8 mouse cellular contexts compared by ENCODE assay signal in the genomic region with DNA sequence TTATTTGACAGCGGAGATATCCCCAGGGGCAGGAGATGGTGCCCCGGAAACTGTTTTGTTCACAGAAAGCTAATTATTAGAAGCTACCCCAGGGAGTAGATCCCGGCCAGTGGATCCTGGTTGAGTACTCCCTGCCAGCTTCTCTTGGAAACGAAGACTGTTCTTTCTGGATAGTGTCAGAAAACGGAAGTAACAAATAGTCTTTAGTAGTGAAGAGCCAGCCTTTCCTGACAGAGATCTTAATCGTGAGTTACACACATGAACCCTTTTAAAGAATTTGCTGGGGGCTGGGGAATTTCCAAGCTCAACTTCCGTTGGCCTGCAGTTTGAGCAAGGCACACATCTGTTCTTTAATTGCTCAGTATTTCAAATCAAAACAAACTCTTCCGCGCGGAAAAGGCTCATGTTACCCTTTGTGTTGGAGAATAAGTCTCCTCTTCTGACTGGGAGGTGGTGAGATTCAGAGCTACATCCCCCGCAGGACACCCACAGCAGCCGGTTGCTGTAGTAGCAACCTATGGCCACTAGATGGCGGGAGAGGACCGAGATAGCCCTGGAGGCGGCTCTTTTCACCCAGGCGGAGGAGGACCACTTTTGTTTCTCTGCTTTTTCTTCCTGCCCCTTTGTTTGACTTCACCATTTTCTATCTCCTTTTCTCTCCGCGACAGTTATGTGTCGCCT.
A peak's percentile ranks its signal among the peaks of the same experiment; 100 is the strongest.
DNase-seq lines count a peak whose midpoint lies in the region; ATAC-seq lines count a peak whose summit lies in the region.

No protein-coding gene starts in this region.

- peaks cover 46% of the 10 kb centered on the region for H3K4me1 ChIP-seq in embryonic facial prominence, embryonic 10.5 days
- H3K4me1 ChIP-seq in midbrain, embryonic 11.5 days (ENCODE audit: control insufficient read depth, insufficient read depth, low read length), result peaks cover 19% of the 10 kb centered on the region

- peak overlapping the region; percentile 79 for H3K9ac ChIP-seq in midbrain, embryonic 11.5 days (ENCODE audit: low read length)

- no peaks in the 10 kb centered on the region for H3K36me3 ChIP-seq in embryonic facial prominence, embryonic 10.5 days (replicated peaks)
- H3K36me3 ChIP-seq in midbrain, embryonic 11.5 days (ENCODE audit: control insufficient read depth, insufficient read depth, low read length), result no peaks in the 10 kb centered on the region

- H3K27me3 ChIP-seq in embryonic facial prominence, embryonic 10.5 days (replicated peaks; ENCODE audit: low read depth, poor library complexity, severe bottlenecking), result peaks cover 23% of the 10 kb centered on the region
- no peaks in the 10 kb centered on the region; the same call in 1 of the 2 replicates for H3K27me3 ChIP-seq in midbrain, embryonic 11.5 days (ENCODE audit: control insufficient read depth, insufficient read depth, low read length)

- DNase-seq in adrenal gland, postnatal 14 days, result peak; percentile 91
- DNase-seq in embryonic facial prominence, embryonic 10.5 days (ENCODE audit: low spot score), result peak; percentile 91
- peak; percentile 98 for DNase-seq in heart, adult 11 months
- DNase-seq in kidney, adult 11 months, result peak; percentile 49
- peak; percentile 83 for DNase-seq in left cerebral cortex, postnatal 4 days
- DNase-seq in midbrain, embryonic 11.5 days (ENCODE audit: low spot score, missing footprints), result peak; percentile 98
- DNase-seq in right cerebral cortex, postnatal 4 days, result peak; percentile 72
- peak; percentile 78 for DNase-seq in yolk sac, embryonic 10.5 days (ENCODE audit: low spot score)

- peak overlapping the region; percentile 59 for H3K4me3 ChIP-seq in embryonic facial prominence, embryonic 10.5 days
- peak overlapping the region; percentile 39 for H3K4me3 ChIP-seq in midbrain, embryonic 11.5 days (ENCODE audit: low read depth, low read length)

- WGBS in embryonic facial prominence, embryonic 10.5 days, result 5% methylated on average over 19 of the region's 19 CpGs
- 12% methylated on average over 19 of the region's 19 CpGs for WGBS in midbrain, embryonic 11.5 days

- H3K4me2 ChIP-seq in midbrain, embryonic 11.5 days, result peak overlapping the region; percentile 65

- peak overlapping the region; percentile 95 for H3K27ac ChIP-seq in embryonic facial prominence, embryonic 10.5 days (replicated peaks)
- peak overlapping the region; percentile 79 for H3K27ac ChIP-seq in midbrain, embryonic 11.5 days (ENCODE audit: low read depth, low read length)

- H3K9me3 ChIP-seq in embryonic facial prominence, embryonic 10.5 days, result no peaks in the 10 kb centered on the region
- H3K9me3 ChIP-seq in midbrain, embryonic 11.5 days (ENCODE audit: control insufficient read depth, low read length), result no peaks in the 10 kb centered on the region

- ATAC-seq in midbrain, embryonic 11.5 days (ENCODE audit: low FRiP score), result peak; percentile 87

- intact Hi-C loops in left cerebral cortex, postnatal 4 days (cut with DNase I), result loop anchor here (2.0 to 5.0 kb wide), 3 partner anchors 664 to 1179 kb away; a partner anchor contains a TSS

Comparison
In these comparisons a context has a peak if more than half of its experiments do, and no peak if none do; other contexts are left out.
1. Peak in every context shown above with its lines: DNase-seq, ATAC-seq, H3K4me3 ChIP-seq and H3K27ac ChIP-seq.